Mouse (Mus musculus): ENCODE results near the gene Gm6358. TPM values are rescaled to one million over a fixed set of nuclear protein-coding genes. Genes with fewer than 3 reads are reported as not detected.

Gene Gm6358
- polyA plus RNA-seq, 2 experiments, result not detected

- no peak for DNase-seq (ENCODE audit: low read depth in 3 of 3, low spot score in 3 of 3)
- H3K9ac ChIP-seq (replicated peaks), result no peak overlapping the region
- H3K4me2 ChIP-seq (ENCODE audit: low read depth), result no peak overlapping the region
- H3K27ac ChIP-seq, result no peak overlapping the region
- H3K36me3 ChIP-seq (replicated peaks; ENCODE audit: control insufficient read depth, insufficient read depth, low read depth), result no peaks in the 10 kb centered on the region
- no peaks in the 10 kb centered on the region for H3K9me3 ChIP-seq (ENCODE audit: control insufficient read depth, low read length)
- TF ChIP-seq CTCF (IDR thresholded peaks at IDR 0.05; ENCODE audit: low read depth) (no peak), EP300 (IDR thresholded peaks at IDR 0.05; ENCODE audit: low read depth) (no peak)
- WGBS (ENCODE audit: insufficient replicate concordance), result 46% methylated on average over 4 of the region's 4 CpGs
- no peak for ATAC-seq (ENCODE audit: insufficient read depth)
- H3K4me3 ChIP-seq (ENCODE audit: insufficient read depth in 1 of 2, low read depth in 2 of 2, low read length in 2 of 2), result no peak overlapping the region
- H3K27me3 ChIP-seq (ENCODE audit: control insufficient read depth, insufficient read depth, low read length), result no peaks in the 10 kb centered on the region
- H3K4me1 ChIP-seq (replicated peaks; ENCODE audit: control insufficient read depth in 2 of 2, insufficient read depth in 2 of 2, low read length in 1 of 2), result no peaks in the 10 kb centered on the region
These were observed 48.0 kb downstream of the Gm6358 start for GRCm38 (mm10) chr16:89188621-89189020.

Other genes with a start within 250 kb of the Gm6358 start
- gene Krtap19-5, start 244.4 kb upstream of the Gm6358 start, polyA plus RNA-seq (2012; rRNA removed), result not detected in 2 replicates
- gene Krtap19-5, start 244.4 kb upstream of the Gm6358 start, polyA plus RNA-seq (2014; fragmentation: Nextera tagmentation; extraction: Ambion mirVana), result not detected in 2 replicates
- not detected in 2 replicates for gene Krtap19-9b, start 208.6 kb upstream of the Gm6358 start, polyA plus RNA-seq (2012; rRNA removed)
- gene Krtap19-9b, start 208.6 kb upstream of the Gm6358 start, polyA plus RNA-seq (2014; fragmentation: Nextera tagmentation; extraction: Ambion mirVana), result not detected in 2 replicates
- gene Krtap16-3, start 178.0 kb upstream of the Gm6358 start, polyA plus RNA-seq (2012; rRNA removed), result not detected in 2 replicates
- gene Krtap16-3, start 178.0 kb upstream of the Gm6358 start, polyA plus RNA-seq (2014; fragmentation: Nextera tagmentation; extraction: Ambion mirVana), result not detected in 2 replicates
- gene Krtap22-2, start 130.1 kb upstream of the Gm6358 start, polyA plus RNA-seq (2012; rRNA removed), result not detected in 2 replicates
- not detected in 2 replicates for gene Krtap22-2, start 130.1 kb upstream of the Gm6358 start, polyA plus RNA-seq (2014; fragmentation: Nextera tagmentation; extraction: Ambion mirVana)
- gene Gm10229, start 125.6 kb upstream of the Gm6358 start, polyA plus RNA-seq (2012; rRNA removed), result not detected in 2 replicates
- not detected in 2 replicates for gene Gm10229, start 125.6 kb upstream of the Gm6358 start, polyA plus RNA-seq (2014; fragmentation: Nextera tagmentation; extraction: Ambion mirVana)
- gene Krtap6-1, start 109.2 kb upstream of the Gm6358 start, polyA plus RNA-seq (2012; rRNA removed), result not detected in 2 replicates
- gene Krtap6-1, start 109.2 kb upstream of the Gm6358 start, polyA plus RNA-seq (2014; fragmentation: Nextera tagmentation; extraction: Ambion mirVana), result not detected in 2 replicates
- gene Gm10228, start 99.4 kb upstream of the Gm6358 start, polyA plus RNA-seq (2012; rRNA removed), result not detected in 2 replicates
- not detected in 2 replicates for gene Gm10228, start 99.4 kb upstream of the Gm6358 start, polyA plus RNA-seq (2014; fragmentation: Nextera tagmentation; extraction: Ambion mirVana)
- not detected in 2 replicates for gene Krtap6-5, start 93.0 kb upstream of the Gm6358 start, polyA plus RNA-seq (2012; rRNA removed)
- not detected in 2 replicates for gene Krtap6-5, start 93.0 kb upstream of the Gm6358 start, polyA plus RNA-seq (2014; fragmentation: Nextera tagmentation; extraction: Ambion mirVana)
- not detected in 2 replicates for gene 1110025L11Rik, start 76.8 kb upstream of the Gm6358 start, polyA plus RNA-seq (2012; rRNA removed)
- not detected in 2 replicates for gene 1110025L11Rik, start 76.8 kb upstream of the Gm6358 start, polyA plus RNA-seq (2014; fragmentation: Nextera tagmentation; extraction: Ambion mirVana)
- not detected in 2 replicates for gene Krtap6-3, start 56.8 kb upstream of the Gm6358 start, polyA plus RNA-seq (2012; rRNA removed)
- not detected in 2 replicates for gene Krtap6-3, start 56.8 kb upstream of the Gm6358 start, polyA plus RNA-seq (2014; fragmentation: Nextera tagmentation; extraction: Ambion mirVana)
- not detected in 2 replicates for gene Gm10061, start 10.2 kb downstream of the Gm6358 start, polyA plus RNA-seq (2012; rRNA removed)
- not detected in 2 replicates for gene Gm10061, start 10.2 kb downstream of the Gm6358 start, polyA plus RNA-seq (2014; fragmentation: Nextera tagmentation; extraction: Ambion mirVana)
- gene Gm9789, start 17.1 kb downstream of the Gm6358 start, polyA plus RNA-seq (2012; rRNA removed), result not detected in 2 replicates
- gene Gm9789, start 17.1 kb downstream of the Gm6358 start, polyA plus RNA-seq (2014; fragmentation: Nextera tagmentation; extraction: Ambion mirVana), result not detected in 2 replicates
- gene Gm7735, start 28.6 kb downstream of the Gm6358 start, polyA plus RNA-seq (2012; rRNA removed), result not detected in 2 replicates
- not detected in 2 replicates for gene Gm7735, start 28.6 kb downstream of the Gm6358 start, polyA plus RNA-seq (2014; fragmentation: Nextera tagmentation; extraction: Ambion mirVana)
- gene 1110057P08Rik, start 33.9 kb downstream of the Gm6358 start, polyA plus RNA-seq (2012; rRNA removed), result not detected in 2 replicates
- gene 1110057P08Rik, start 33.9 kb downstream of the Gm6358 start, polyA plus RNA-seq (2014; fragmentation: Nextera tagmentation; extraction: Ambion mirVana), result not detected in 2 replicates
- gene Krtap20-2, start 65.0 kb downstream of the Gm6358 start, polyA plus RNA-seq (2012; rRNA removed), result not detected in 2 replicates
- not detected in 2 replicates for gene Krtap20-2, start 65.0 kb downstream of the Gm6358 start, polyA plus RNA-seq (2014; fragmentation: Nextera tagmentation; extraction: Ambion mirVana)